Mouse (Mus musculus): Measurements from ENCODE around the gene Ptprr. TPM values are rescaled to one million over a fixed set of nuclear protein-coding genes. Genes with fewer than 3 reads are reported as not detected.

The Ptprr gene
- polyA plus RNA-seq (2021; fragmentation: Nextera tagmentation), result 9.1 and 11.1 TPM in 2 replicates
- long read RNA-seq, experiment 1, transcript Ptprr-201 (14 exons, 3,619 nt), result major isoform, 11 of 29 reads
- long read RNA-seq, experiment 1, partial matches to known transcripts, result 16 of 29 reads
- long read RNA-seq, experiment 1, other reads (novel, unspliced or antisense), result 0 of 29 reads
- long read RNA-seq, experiment 2, transcript Ptprr-201 (14 exons, 3,619 nt), result major isoform, 62 of 105 reads
- long read RNA-seq, experiment 2, partial matches to known transcripts, result 26 of 105 reads
- long read RNA-seq, experiment 2, other reads (novel, unspliced or antisense), result 14 of 105 reads

GRCm38 (mm10) chr10:116017845-116018479, at the start of gene Ptprr:
TSS of gene Ptprr (plus strand) at chr10:116018213.

DNA sequence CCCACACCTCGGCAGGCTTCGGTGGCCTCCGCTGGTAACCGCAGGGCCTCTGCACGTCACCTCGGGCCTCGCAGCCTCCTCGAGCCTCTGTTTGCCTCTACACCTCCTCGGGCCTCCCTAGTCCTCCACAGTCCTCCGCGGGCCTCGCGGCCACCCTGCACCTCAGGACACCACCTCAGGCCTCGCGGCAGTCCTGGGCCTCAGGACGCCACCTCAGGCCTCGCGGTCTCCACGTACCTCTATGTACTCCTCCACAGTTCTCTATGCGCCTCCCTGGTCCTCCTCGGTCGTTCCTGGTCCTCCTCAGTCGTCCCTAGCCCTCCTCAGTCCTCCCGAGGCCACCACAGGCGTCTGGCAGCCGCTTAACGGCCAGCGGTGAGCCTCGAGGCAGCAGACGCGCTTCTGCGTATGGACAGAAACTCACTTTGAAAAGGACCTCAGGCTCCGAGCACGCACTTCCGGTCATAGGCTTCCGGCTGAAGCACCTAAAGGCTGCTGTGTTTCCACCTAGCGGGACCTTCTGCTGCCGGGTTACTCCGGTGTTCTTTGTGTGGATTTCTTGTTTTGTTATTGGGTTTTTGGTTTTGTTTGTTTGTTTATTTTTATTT, 96.0 kb downstream of the Ptprr start, which contains the start of gene 4933416C03Rik:
Gene 4933416C03Rik (minus strand): TSS at position 51 of the 608 bp plus-strand sequence.

GRCm38 (mm10) chr10:116275280-116275679, 257.3 kb downstream of the Ptprr start, which contains the start of gene Ptprb:
TSS of gene Ptprb (plus strand) at chr10:116275523.

Other genes with a start within 250 kb of the Ptprr start
- 0.55 TPM in 1 of 2 replicates, not detected in the other for gene Tspan8, start 201.4 kb upstream of the Ptprr start, polyA plus RNA-seq (2021; fragmentation: Nextera tagmentation)
- gene 4933416C03Rik, start 95.7 kb downstream of the Ptprr start, polyA plus RNA-seq (2021; fragmentation: Nextera tagmentation), result not detected in 2 replicates